Mouse (Mus musculus): ENCODE results near the gene Foxp4.

The Foxp4 gene

DNA sequence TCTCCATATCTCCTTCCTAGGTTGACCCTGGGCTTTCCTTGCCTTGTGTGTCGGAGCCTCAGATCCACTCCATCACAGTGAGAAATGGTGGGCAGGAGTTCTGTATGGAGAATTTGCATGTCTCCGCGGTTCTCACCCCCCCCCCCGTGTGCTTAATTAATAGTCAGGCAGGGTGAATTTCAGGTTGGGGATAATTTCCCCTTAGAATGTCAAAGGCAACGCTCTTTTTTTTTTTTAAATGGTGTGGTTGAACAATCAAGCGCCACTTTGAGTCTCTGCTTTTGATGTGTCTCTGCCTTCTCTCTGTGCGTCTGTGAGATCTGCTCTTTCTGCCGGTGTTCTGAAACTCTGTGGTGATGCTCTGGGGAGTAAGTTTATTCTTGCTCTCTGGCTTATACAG is 69.5 kb downstream of the Foxp4 start:
- ChIA-PET CTCF (interaction anchor here (0.6 to 2.4 kb wide), 7 partner anchors 9 to 246 kb away, joined by 3 to 8 read pairs (median 3); no protein-coding TSS in a partner anchor), POLR2A (interaction anchor here in 1 of 4 experiments (0.6 kb wide), 1 partner anchor 1570 kb away, joined by 8 read pairs; no protein-coding TSS in a partner anchor)

DNA sequence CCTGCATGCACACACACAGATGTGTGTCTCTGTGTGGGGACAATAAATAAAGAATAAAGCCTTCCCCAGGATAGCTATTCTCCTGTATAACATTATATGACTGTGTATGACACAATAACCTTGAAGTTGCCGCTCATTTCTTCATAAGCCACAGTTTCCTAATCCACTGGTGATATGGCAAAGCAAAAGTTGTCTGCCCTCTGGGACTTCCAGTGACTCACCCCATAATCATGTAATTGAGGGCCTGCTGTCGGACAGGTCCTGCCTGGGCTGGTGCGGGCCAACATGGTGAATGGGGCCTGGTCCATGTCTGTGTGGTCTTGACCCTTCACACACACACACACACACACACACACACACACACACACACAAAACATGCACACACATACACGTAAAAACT is 70.7 kb downstream of the Foxp4 start:
- ChIA-PET POLR2A (interaction anchor here in 1 of 4 experiments (0.7 to 0.8 kb wide), 2 partner anchors 23 to 183 kb away, joined by 3 to 4 read pairs; no protein-coding TSS in a partner anchor), CTCF (interaction anchor here in 2 of 4 experiments (0.6 to 1.0 kb wide), 2 partner anchors 173 to 259 kb away, joined by 3 to 9 read pairs; no protein-coding TSS in a partner anchor)

DNA sequence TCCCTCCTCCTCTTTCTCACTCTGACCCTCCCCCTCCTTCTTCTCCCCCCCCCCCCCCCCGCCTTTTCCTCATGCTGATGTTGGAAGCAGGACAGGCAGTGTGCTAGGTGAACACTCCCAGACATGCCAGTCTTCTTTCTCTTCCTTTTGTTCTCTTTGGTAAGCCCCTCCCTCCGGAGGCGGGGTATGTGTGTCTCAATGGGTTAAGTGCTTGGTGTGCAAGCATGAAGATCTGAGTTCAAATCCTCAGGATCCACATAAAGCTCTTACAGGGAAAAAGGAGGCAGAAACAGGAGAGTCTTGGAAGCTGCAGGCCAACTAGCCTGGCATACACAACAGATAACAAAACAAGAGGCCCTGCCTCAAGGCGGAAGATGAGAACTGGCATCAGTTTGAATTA is 71.1 kb downstream of the Foxp4 start:
- ChIA-PET POLR2A (interaction anchor here in 1 of 4 experiments (0.7 to 0.8 kb wide), 2 partner anchors 24 to 184 kb away, joined by 3 to 4 read pairs; no protein-coding TSS in a partner anchor), CTCF (interaction anchor here in 2 of 4 experiments (0.6 to 2.8 kb wide), 2 partner anchors 248 to 259 kb away, joined by 9 to 17 read pairs; no protein-coding TSS in a partner anchor)

DNA sequence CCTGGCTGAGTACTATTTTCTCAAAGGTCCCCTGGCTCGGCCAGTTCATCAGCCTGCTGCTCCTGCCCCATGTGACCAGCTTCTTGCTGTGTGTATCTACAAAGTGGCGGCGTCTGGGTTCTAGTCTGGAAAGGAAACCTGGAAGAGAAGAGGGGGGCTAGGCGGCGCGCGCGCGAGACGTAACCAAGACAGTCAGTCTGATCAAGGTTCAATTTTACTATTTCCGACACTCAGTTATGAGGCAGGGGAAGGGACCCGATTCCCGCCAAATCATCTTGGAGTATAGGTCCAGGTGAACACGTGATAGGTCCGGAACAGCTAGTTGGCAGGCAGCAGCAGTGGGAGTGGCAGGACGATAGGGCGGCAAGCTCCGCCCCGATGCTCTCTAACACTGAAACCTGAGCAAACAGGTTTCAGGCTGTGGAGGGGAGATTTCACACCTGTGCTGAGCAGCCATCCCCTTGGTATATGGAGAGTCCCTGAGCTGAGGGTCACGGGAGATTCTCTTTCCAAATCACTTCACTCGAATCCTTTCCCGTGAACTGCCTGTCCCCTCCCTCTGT is 72.6 kb downstream of the Foxp4 start:
- POLR2A ChIA-PET = interaction anchor here (0.6 to 2.3 kb wide), 37 partner anchors 9 to 350 kb away, joined by 3 to 19 read pairs (median 4); partner anchors contain the start of genes Mdfi (in 1 of the 4), Pgc (in 1 of the 4) and Taf8 (in 1 of the 4)
- CTCF ChIA-PET = interaction anchor here in 3 of 4 experiments (0.5 to 3.1 kb wide), 30 partner anchors 10 to 268 kb away, joined by 3 to 17 read pairs (median 4); partner anchors contain the start of gene Mdfi (in 1 of the 3)

DNA sequence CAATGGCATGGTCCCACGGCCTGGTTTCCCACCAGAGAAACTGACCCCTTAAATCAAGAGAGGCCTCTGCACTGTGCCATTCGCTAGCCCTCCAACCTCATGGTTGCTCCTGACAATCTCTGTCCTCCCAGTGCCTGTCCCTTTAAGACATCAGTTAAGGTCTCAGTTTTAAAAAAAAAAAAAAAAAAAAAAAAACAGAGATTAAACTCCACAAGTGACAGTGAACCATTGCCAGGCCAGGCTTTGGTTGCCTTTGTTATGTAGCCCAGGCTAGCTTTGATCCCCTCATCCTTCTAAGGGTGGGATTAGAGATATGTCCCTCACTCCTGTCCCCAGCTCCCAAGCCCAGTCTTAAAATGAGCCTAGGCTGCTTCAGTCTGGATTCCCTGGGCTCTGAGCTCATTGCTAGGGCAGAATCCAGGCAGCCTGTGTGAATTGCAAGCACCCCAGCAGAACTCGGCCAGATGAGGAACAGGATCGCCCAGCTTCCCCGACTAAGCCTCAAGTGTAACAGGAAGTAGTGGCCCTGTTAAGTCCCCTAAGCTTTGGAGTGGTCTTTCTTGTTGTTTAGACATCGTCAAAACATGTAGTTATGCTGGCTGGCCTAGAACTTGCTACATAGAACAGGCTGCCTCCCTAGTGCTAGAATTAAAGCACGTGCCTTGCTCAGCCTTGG is 73.7 kb downstream of the Foxp4 start:
- ChIA-PET CTCF (interaction anchor here (0.5 to 3.1 kb wide), 25 partner anchors 11 to 269 kb away, joined by 3 to 17 read pairs (median 4); partner anchors contain the start of gene Mdfi (in 1 of the 4)), POLR2A (interaction anchor here in 3 of 4 experiments (0.8 to 2.3 kb wide), 24 partner anchors 9 to 251 kb away, joined by 3 to 19 read pairs (median 4); partner anchors contain the start of gene Mdfi (in 1 of the 3))

DNA sequence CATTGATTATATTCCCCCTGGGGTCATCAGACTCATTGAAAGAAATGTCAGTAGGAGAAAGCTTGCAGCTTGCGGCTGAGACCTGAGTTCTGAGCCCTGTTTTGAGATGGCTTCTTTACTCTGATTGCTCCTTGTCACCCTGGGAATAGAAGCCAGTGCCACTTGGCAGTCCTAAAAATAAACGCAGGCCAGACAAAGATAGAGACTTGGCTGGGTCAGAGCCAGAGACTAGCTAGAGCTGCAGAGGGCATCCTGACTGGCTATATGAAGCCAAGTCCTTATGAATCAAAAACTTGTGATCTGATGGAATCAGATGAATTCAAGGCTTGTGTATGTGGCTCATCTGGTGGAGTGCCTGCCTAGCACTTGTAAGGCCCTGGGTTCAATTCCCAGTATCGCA is 74.4 kb downstream of the Foxp4 start:
- ChIA-PET CTCF (interaction anchor here in 2 of 4 experiments (0.5 to 3.1 kb wide), 3 partner anchors 57 to 108 kb away, joined by 3 to 11 read pairs (median 4); no protein-coding TSS in a partner anchor), POLR2A (interaction anchor here in 1 of 4 experiments (1.3 kb wide), 1 partner anchor 182 kb away, joined by 3 read pairs; no protein-coding TSS in a partner anchor)

DNA sequence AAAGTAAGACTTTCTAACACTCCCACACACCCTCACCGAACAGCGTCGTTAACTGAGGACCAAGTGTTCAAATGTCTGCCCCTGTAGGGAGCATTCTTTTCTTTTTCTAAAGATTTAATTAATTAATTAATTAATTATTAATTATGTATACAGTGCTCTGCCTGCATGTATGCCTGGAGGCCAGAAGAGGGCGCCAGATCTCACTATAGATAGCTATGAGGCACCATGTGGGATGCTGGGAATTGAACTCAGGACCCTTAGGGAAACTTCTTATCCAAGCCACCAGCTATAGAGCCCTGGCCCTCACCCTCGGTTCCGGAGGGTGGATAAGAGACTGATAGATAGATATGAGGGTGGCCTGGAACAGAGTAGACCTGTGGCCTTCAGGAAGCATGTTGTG is 76.5 kb downstream of the Foxp4 start:
- CTCF ChIA-PET = interaction anchor here (0.5 to 1.6 kb wide), 21 partner anchors 10 to 505 kb away, joined by 3 to 14 read pairs (median 3); partner anchors contain the start of gene Mdfi (in 2 of the 4)
- POLR2A ChIA-PET = interaction anchor here in 3 of 4 experiments (0.7 to 1.6 kb wide), 4 partner anchors 10 to 1715 kb away, joined by 3 to 6 read pairs (median 3); no protein-coding TSS in a partner anchor

DNA sequence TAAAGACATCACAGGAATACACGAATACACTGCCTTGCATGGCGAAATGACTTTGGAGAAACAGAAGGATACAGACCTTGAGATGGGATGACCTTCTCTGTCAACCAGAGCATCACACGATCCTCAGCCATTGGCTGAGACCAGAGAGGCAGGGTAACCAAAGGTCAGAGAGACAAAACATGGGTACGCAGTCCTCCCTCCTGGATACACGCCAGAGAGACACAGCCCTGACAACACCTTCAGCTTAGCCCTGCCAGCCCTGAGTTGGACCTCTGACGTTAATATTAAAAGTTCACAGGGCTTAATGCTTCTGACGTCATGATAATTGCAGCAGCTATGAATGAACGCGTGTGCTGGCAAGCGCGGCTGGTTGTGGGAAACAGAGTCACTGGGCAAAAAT is 78.8 kb downstream of the Foxp4 start:
- ChIA-PET CTCF (interaction anchor here in 2 of 4 experiments (0.9 to 1.8 kb wide), 4 partner anchors 19 to 256 kb away, joined by 3 to 5 read pairs (median 4); no protein-coding TSS in a partner anchor), POLR2A (interaction anchor here in 2 of 4 experiments (1.0 to 1.7 kb wide), 3 partner anchors 11 to 200 kb away, joined by 3 to 6 read pairs (median 5); partner anchors contain the start of gene Mdfi (in 1 of the 2))

DNA sequence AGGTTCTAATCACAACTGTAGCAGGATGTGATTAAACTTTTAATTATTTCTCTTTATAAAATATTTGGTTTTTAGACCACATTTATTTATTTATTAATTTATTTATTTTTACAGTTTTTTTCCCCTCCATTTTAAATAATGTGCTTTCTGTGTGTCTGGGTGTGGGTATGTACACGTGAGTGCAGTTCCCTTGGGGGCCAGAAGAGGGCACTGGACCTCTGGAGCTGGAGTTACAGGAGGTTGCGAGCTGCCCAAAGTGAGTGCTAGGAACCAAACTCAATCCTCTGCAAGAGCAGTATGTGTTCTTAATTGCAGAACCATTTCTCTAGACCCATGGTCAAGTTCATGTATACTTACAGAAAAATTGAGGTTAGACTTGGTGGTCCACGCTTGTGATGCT is 81.0 kb downstream of the Foxp4 start:
- ChIA-PET CTCF (interaction anchor here in 2 of 4 experiments (0.6 to 1.3 kb wide), 6 partner anchors 9 to 257 kb away, joined by 3 to 7 read pairs (median 4); partner anchors contain the start of gene Mdfi (in 1 of the 2)), POLR2A (interaction anchor here in 3 of 4 experiments (1.3 to 2.0 kb wide), 4 partner anchors 10 to 15 kb away, joined by 3 to 6 read pairs (median 5); no protein-coding TSS in a partner anchor)

DNA sequence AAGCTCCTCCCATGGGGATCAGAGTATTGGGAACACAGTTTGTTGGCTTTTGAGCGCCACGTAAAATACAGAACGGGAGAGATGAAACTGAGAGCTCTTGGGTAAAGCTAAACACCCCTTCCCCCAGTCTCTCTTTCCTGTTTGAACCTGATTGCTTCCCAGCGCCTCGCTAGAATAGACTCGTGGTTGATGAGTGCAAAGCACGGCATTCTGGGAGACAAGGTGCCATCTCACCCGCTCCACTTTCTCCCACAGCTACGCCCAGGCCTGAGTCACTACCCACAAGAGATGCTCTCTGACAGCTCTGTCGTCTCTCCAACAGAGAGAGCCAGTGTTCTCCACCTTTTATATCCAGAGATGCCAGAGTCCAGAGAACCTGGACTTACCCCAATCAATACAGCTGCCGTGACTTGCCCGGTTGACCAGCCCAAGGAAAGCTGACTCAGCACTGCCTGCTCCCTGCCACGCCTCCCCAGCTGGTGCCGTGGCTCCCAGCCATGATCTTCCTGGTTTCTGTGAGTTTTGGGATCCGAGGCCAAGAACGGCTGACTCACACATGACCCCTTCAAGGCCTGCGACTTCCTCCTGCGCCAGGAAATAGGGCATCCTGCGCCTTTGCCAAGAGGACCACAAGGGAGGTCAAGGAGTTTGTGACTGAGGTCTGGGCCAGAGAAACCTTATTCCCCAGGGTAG is 82.4 kb downstream of the Foxp4 start:
- ChIA-PET POLR2A (interaction anchor here in 3 of 4 experiments (0.6 to 2.0 kb wide), 16 partner anchors 8 to 422 kb away, joined by 3 to 11 read pairs (median 3); no protein-coding TSS in a partner anchor), CTCF (interaction anchor here in 3 of 4 experiments (0.6 to 1.3 kb wide), 12 partner anchors 14 to 259 kb away, joined by 3 to 5 read pairs (median 3); no protein-coding TSS in a partner anchor)

DNA sequence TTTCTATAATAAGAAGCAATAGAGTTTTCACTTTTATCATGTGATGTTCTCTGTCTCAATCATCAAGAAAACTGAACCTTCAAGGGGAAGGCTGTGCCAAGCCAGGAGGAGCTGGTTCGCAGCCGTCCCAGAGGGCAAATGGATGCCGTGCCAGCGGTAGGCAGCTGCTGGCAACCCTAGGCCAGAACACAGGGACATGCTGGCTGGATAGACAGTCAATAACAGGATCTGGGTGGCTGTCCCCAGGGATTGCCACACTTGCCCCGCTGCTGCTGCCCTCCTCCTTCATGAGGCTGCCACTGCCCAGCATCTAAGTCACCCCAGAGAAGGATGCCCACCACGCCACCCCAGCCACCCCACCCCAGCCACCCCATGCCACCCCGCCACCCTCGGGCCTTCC is 82.9 kb downstream of the Foxp4 start:
- POLR2A ChIA-PET = interaction anchor here in 3 of 4 experiments (0.6 to 2.0 kb wide), 14 partner anchors 8 to 422 kb away, joined by 3 to 11 read pairs (median 4); no protein-coding TSS in a partner anchor
- CTCF ChIA-PET = interaction anchor here in 3 of 4 experiments (0.6 to 1.3 kb wide), 12 partner anchors 14 to 260 kb away, joined by 3 to 5 read pairs (median 3); no protein-coding TSS in a partner anchor

DNA sequence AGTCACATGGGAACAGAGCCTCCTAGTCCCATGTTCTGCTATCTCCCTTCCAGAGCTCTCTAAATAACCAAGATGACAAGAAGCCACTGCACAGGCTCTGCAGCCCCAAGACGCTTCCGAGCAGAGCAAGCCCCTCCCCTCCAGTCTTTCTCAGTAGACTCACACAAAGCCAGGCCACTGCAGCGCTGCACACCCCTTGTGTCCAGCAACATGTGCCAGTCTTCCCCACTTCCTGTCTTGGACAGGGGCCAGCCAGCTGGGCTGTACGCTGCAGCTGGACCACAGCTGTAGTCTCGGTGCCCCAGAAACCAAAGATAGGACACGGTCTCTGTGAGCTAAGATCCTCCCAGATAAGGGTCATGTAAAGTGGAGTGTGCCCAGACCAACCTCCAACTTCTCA is 86.6 kb downstream of the Foxp4 start:
- ChIA-PET CTCF (interaction anchor here (0.6 to 2.5 kb wide), 14 partner anchors 11 to 1014 kb away, joined by 3 to 9 read pairs (median 3); no protein-coding TSS in a partner anchor), POLR2A (interaction anchor here in 2 of 4 experiments (0.6 to 1.5 kb wide), 7 partner anchors 11 to 319 kb away, joined by 3 to 6 read pairs (median 3); no protein-coding TSS in a partner anchor)

DNA sequence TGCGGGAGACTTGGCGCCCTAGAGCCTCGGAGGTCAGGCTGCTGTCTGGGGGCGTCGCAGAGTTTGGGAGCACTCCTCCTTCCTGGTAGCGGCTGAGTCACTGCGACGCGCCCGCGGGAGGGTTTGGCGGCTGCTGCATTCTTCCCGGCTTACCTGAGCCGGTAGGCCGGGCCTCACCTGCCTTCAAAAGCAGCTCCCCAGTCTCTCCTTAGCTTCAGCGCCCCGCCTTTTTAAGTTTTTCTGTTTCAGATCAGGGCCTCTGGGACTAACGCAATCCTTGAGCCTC is 90.0 kb downstream of the Foxp4 start, which contains the start of gene Mdfi:
TSS of gene Mdfi (minus strand) at position 210 of the 286 bp plus-strand sequence.
- ChIA-PET CTCF (interaction anchor here in 3 of 4 experiments (0.6 to 2.4 kb wide), 23 partner anchors 9 to 267 kb away, joined by 3 to 9 read pairs (median 4); no protein-coding TSS in a partner anchor), POLR2A (interaction anchor here (0.6 to 3.3 kb wide), 19 partner anchors 8 to 940 kb away, joined by 3 to 14 read pairs (median 5); no protein-coding TSS in a partner anchor)

DNA sequence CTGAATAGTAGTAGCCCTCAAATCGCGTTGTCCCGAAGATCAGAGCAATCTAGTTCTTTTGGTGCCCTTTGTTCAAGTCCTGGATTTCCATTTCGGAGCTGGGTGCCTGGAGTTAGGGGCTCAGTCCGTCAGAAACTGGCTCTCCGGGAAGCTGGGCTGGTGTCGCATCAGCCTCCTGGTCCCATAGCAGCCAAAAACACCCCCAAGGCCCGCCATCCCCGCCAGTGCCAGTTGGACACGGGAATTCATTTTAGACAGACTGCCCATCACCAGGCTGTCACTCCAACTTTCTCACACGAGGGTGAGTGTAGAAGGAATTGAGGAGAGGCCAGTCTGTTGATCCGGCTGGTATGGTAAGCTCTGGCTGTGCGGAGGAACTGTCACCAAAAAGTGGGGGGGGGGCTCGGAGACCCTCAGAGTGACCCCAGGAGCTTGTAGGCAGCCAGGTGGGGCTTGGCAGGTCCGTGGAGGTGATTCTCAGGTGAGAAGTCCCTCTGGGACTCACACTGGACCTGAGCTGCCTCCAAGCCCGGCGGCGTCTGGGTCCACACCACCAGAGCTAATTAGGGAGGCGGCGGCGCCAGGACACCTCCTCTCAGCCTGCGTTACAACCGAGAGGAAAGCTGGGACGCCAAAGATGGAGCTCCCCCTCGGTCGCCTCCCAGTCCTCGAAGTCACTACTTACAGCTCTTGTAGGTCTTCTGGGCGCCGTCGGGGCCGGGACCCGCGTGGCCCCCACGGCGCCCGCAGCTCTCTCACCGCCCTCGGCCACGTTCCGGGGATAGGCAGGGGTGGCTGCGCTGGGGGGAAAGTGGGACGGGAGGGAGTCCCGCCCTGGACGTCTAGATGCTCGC is 90.6 kb downstream of the Foxp4 start:
- ChIA-PET POLR2A (interaction anchor here (0.7 to 3.3 kb wide), 26 partner anchors 8 to 262 kb away, joined by 3 to 14 read pairs (median 4); no protein-coding TSS in a partner anchor), CTCF (interaction anchor here (0.5 to 2.4 kb wide), 32 partner anchors 10 to 603 kb away, joined by 3 to 9 read pairs (median 4); no protein-coding TSS in a partner anchor)

DNA sequence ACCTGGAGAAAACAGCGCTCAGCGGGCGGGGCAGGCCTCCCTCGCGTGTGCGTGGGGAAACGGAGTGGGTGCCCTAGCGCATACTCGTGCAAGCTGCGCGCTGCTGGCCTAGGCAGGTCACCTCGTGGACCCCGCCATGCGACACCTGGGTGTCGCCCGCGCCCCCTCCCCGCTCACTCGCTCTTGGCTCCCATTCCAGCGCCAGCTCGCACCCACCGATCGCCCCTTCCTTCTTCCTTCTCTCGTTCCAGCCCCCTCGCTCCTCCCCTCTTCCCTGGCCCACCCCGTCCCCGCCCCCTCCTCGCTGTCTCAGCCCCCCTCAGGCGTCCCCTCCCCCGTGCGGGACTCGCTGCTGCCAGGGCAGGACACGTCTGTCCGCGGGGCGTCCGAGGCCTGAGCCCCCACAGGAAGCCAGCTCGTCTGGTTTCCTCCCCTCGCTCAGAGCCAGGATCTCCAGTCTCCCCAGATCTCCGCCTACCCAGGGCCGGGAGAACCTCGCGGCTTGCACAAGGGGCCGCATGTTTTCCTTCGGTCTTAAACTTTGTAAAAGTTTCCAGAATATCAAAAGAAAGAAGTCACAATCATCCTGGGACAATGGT is 91.3 kb downstream of the Foxp4 start:
- POLR2A ChIA-PET = interaction anchor here in 3 of 4 experiments (0.6 to 3.3 kb wide), 18 partner anchors 9 to 209 kb away, joined by 3 to 14 read pairs (median 4); no protein-coding TSS in a partner anchor
- CTCF ChIA-PET = interaction anchor here (0.5 to 2.4 kb wide), 25 partner anchors 9 to 602 kb away, joined by 3 to 9 read pairs (median 5); no protein-coding TSS in a partner anchor
